Mouse (Mus musculus): ENCODE measurements around the gene Mgat4b. TPM values are rescaled to one million over a fixed set of nuclear protein-coding genes. Genes with fewer than 3 reads are reported as not detected.

Mgat4b gene
- polyA plus RNA-seq, 1 experiment: 23.6 TPM

DNA sequence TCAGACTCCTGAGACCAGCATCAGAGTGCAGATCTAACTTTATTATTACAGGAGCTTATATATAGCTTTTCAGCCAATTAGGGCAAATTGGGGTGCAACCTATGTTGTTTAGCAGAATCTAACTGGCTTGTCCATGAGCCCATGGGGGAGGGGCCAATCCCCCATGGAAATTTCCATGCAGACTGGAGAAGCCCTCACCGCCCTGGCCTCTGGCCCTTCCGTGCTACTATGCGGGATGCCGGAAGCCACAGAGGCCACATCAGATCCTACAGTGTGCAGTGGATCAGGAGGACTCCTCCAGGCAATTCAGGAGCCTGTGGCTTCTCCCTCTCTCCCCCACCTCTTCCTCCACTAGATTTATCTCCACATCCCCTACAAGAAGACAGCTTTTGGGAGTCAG lies 7.1 kb downstream of the Mgat4b start:
- no peaks in the 10 kb centered on the region for H3K27me3 ChIP-seq (ENCODE audit: control insufficient read depth)
- H3K4me1 ChIP-seq (ENCODE audit: control insufficient read depth): peaks cover 76% of the 10 kb centered on the region
- no peaks in the 10 kb centered on the region for H3K9me3 ChIP-seq (ENCODE audit: control insufficient read depth, low read length)
- peaks cover 61% of the 10 kb centered on the region for H3K36me3 ChIP-seq (ENCODE audit: control insufficient read depth)
- TF ChIP-seq TAL1 (IDR thresholded peaks at IDR 0.05; ENCODE audit: low read length): no peak
- no peak for TF ChIP-seq GATA1 (IDR thresholded peaks at IDR 0.05; ENCODE audit: low read length)
- no peak overlapping the region for H3K4me3 ChIP-seq (replicated peaks)

- H3K4me1 ChIP-seq (ENCODE audit: control insufficient read depth): peaks cover 83% of the 10 kb centered on the region
Measured at GRCm38 (mm10) chr11:50219833-50220232, 9.1 kb downstream of the Mgat4b start.

GRCm38 (mm10) chr11:50222559-50223276 lies 12.0 kb downstream of the Mgat4b start:
- Histone ChIP-seq H3K4me3 (replicated peaks) (peak overlapping the region; percentile 73), H3K36me3 (ENCODE audit: control insufficient read depth) (peaks cover 53% of the 10 kb centered on the region), H3K9me3 (ENCODE audit: control insufficient read depth, low read length) (no peaks in the 10 kb centered on the region), H3K27me3 (ENCODE audit: control insufficient read depth) (no peaks in the 10 kb centered on the region), H3K4me1 (ENCODE audit: control insufficient read depth) (peaks cover 81% of the 10 kb centered on the region)
- TF ChIP-seq GATA1 (IDR thresholded peaks at IDR 0.05; ENCODE audit: low read length): no peak
- no peak for TF ChIP-seq TAL1 (IDR thresholded peaks at IDR 0.05; ENCODE audit: low read length)

More at GRCm38 (mm10) chr11:50219833-50220232, 9.1 kb downstream of the Mgat4b start:
- no peaks in the 10 kb centered on the region for H3K9me3 ChIP-seq (ENCODE audit: control insufficient read depth, low read length)
- no peak overlapping the region for H3K4me3 ChIP-seq (replicated peaks)
- TF ChIP-seq TAL1 (IDR thresholded peaks at IDR 0.05; ENCODE audit: low read length) (no peak), GATA1 (IDR thresholded peaks at IDR 0.05; ENCODE audit: low read length) (no peak)
- no peaks in the 10 kb centered on the region for H3K27me3 ChIP-seq (ENCODE audit: control insufficient read depth)
- peaks cover 60% of the 10 kb centered on the region for H3K36me3 ChIP-seq (ENCODE audit: control insufficient read depth)

GRCm38 (mm10) chr11:50223783-50224662 lies 13.3 kb downstream of the Mgat4b start:
- H3K36me3 ChIP-seq (ENCODE audit: control insufficient read depth): peaks cover 59% of the 10 kb centered on the region
- no peak for TF ChIP-seq GATA1 (IDR thresholded peaks at IDR 0.05; ENCODE audit: low read length)
- TF ChIP-seq TAL1 (IDR thresholded peaks at IDR 0.05; ENCODE audit: low read length): no peak
- no peaks in the 10 kb centered on the region for H3K27me3 ChIP-seq (ENCODE audit: control insufficient read depth)
- H3K9me3 ChIP-seq (ENCODE audit: control insufficient read depth, low read length): no peaks in the 10 kb centered on the region
- peak overlapping the region; percentile 73 for H3K4me3 ChIP-seq (replicated peaks)
- H3K4me1 ChIP-seq (ENCODE audit: control insufficient read depth): peaks cover 80% of the 10 kb centered on the region

GRCm38 (mm10) chr11:50224671-50225530 lies 14.2 kb downstream of the Mgat4b start:
- no peaks in the 10 kb centered on the region for H3K27me3 ChIP-seq (ENCODE audit: control insufficient read depth)
- H3K4me3 ChIP-seq (replicated peaks): peak overlapping the region; percentile 73
- no peaks in the 10 kb centered on the region for H3K9me3 ChIP-seq (ENCODE audit: control insufficient read depth, low read length)
- peaks cover 63% of the 10 kb centered on the region for H3K36me3 ChIP-seq (ENCODE audit: control insufficient read depth)
- peak; percentile 91 for TF ChIP-seq TAL1 (IDR thresholded peaks at IDR 0.05; ENCODE audit: low read length)
- TF ChIP-seq GATA1 (IDR thresholded peaks at IDR 0.05; ENCODE audit: low read length): peak; percentile 78
- H3K4me1 ChIP-seq (ENCODE audit: control insufficient read depth): peaks cover 79% of the 10 kb centered on the region

DNA sequence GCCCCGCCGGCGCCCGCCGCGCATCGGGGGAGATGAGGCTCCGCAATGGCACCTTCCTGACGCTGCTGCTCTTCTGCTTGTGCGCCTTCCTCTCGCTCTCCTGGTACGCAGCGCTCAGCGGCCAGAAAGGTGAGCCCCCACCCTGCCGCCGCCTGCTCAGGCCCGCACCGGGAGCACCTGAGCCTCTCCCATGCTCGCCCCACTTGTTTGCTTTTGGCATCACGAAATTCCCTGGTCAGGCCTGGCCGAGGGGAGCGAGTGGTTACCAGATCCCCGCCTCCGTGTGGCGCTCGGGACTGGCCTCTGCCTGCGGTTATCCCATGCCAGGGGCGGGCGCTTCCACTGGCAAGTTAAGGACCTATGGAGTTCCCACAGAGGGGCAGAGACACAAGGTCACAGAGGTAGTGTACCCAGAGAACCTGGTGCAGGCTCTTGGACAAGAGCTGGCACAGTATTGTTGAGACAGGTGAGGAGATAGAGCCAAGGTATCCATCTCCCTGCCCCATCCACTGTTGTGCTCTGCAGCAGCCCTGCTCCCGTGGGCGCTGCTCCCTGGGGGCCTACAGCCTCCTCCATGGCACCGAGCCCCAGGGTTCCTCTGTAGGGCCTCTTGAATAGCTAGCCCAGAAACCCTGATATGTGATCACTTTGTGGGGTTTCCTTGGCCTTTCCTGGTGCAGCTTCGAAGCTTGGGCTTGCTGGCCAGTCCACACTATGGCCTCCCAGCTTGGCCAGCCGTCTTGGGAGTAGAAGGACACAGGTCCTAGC lies 15.1 kb downstream of the Mgat4b start:
- TF ChIP-seq TAL1 (IDR thresholded peaks at IDR 0.05; ENCODE audit: low read length) (no peak), GATA1 (IDR thresholded peaks at IDR 0.05; ENCODE audit: low read length) (no peak)
- Histone ChIP-seq H3K36me3 (ENCODE audit: control insufficient read depth) (peaks cover 64% of the 10 kb centered on the region), H3K9me3 (ENCODE audit: control insufficient read depth, low read length) (no peaks in the 10 kb centered on the region), H3K27me3 (ENCODE audit: control insufficient read depth) (no peaks in the 10 kb centered on the region), H3K4me3 (replicated peaks) (peak overlapping the region; percentile 73), H3K4me1 (ENCODE audit: control insufficient read depth) (peaks cover 81% of the 10 kb centered on the region)

- peaks cover 84% of the 10 kb centered on the region for H3K4me1 ChIP-seq (ENCODE audit: control insufficient read depth)
- H3K4me3 ChIP-seq (replicated peaks): peak overlapping the region; percentile 73
- no peaks in the 10 kb centered on the region for H3K9me3 ChIP-seq (ENCODE audit: control insufficient read depth, low read length)
- no peaks in the 10 kb centered on the region for H3K27me3 ChIP-seq (ENCODE audit: control insufficient read depth)
- H3K36me3 ChIP-seq (ENCODE audit: control insufficient read depth): peaks cover 63% of the 10 kb centered on the region
- TF ChIP-seq TAL1 (IDR thresholded peaks at IDR 0.05; ENCODE audit: low read length): no peak
- TF ChIP-seq GATA1 (IDR thresholded peaks at IDR 0.05; ENCODE audit: low read length): no peak
Measured at GRCm38 (mm10) chr11:50226406-50226805, 15.7 kb downstream of the Mgat4b start.

- no peak for TF ChIP-seq TAL1 (IDR thresholded peaks at IDR 0.05; ENCODE audit: low read length)
- TF ChIP-seq GATA1 (IDR thresholded peaks at IDR 0.05; ENCODE audit: low read length): no peak
- Histone ChIP-seq H3K4me1 (ENCODE audit: control insufficient read depth) (peaks cover 83% of the 10 kb centered on the region), H3K36me3 (ENCODE audit: control insufficient read depth) (peaks cover 64% of the 10 kb centered on the region)
Measured at GRCm38 (mm10) chr11:50227226-50227625, 16.5 kb downstream of the Mgat4b start.

More at GRCm38 (mm10) chr11:50227226-50227625, 16.5 kb downstream of the Mgat4b start:
- H3K4me3 ChIP-seq (replicated peaks): peak overlapping the region; percentile 73
- no peaks in the 10 kb centered on the region for H3K27me3 ChIP-seq (ENCODE audit: control insufficient read depth)
- H3K9me3 ChIP-seq (ENCODE audit: control insufficient read depth, low read length): no peaks in the 10 kb centered on the region
